ENCODE assay signal across 8 mouse cellular contexts in the genomic region with DNA sequence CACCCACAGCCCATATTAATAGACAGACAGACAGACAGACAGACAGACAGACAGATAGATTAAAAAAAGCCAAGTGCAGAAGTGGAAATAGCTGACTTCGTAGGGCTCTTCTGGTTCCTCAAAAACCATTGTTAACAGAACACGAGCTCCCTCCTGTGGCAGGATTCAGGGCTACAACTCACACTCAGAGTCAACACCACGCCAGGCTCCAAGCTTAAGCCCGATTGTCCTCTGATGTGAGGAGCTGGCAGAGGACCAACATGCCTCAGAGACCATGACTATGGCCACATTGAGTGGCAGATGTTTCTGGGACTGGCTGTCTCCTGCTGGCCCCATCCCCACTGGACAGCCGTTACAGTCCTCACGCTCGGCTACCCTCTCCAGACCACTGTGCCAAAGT. TPM values are rescaled to one million over a fixed set of nuclear protein-coding genes. Genes with fewer than 3 reads are reported as not detected.
DNase-seq lines count a peak whose midpoint lies in the region.
"Had no signal": no experiment of that assay in that cellular context is flagged by ENCODE, and none has a peak within 500 bp of the region (broad histone marks: within the 10 kb centered on the region; RNA-seq: fewer than 3 reads in every experiment).

No protein-coding gene starts in this region.

- H3K36me3 ChIP-seq in hindbrain, embryonic 10.5 days, result no peaks in the 10 kb centered on the region

- H3K27me3 ChIP-seq in hindbrain, embryonic 10.5 days (ENCODE audit: insufficient read depth, poor library complexity, severe bottlenecking), result peaks cover 84% of the 10 kb centered on the region

- WGBS in hindbrain, embryonic 10.5 days, result 32% methylated on average over 7 of the region's 7 CpGs

- DNase-seq in ovary, postnatal 14 days (ENCODE audit: low spot score), result peak; percentile 25
- no peak for DNase-seq in ovary, adult 18-20 months (ENCODE audit: low spot score)
- DNase-seq in adrenal gland, postnatal 10 days, result peak; percentile 68
- peak; percentile 89 for DNase-seq in embryo, embryonic 10.5 days (ENCODE audit: low spot score)
- peak; percentile 76 for DNase-seq in hindbrain, embryonic 10.5 days (ENCODE audit: low spot score)
- DNase-seq in left cerebral cortex, postnatal 10 days (ENCODE audit: extremely low spot score in 1 of 2, low spot score in 2 of 2), result peak; percentile 87 to 89
- peak; percentile 94 for DNase-seq in retina, postnatal 1 day

- H3K27ac ChIP-seq in hindbrain, embryonic 10.5 days, result no peak overlapping the region

- H3K4me3 ChIP-seq in hindbrain, embryonic 10.5 days, result no peak overlapping the region

- intact Hi-C loops in left cerebral cortex, postnatal 10 days (cut with DNase I), result loop anchor here (5.0 kb wide), 2 partner anchors 310 to 560 kb away; no protein-coding TSS in a partner anchor

- no peaks in the 10 kb centered on the region for H3K9me3 ChIP-seq in hindbrain, embryonic 10.5 days

- H3K4me1 ChIP-seq in hindbrain, embryonic 10.5 days (replicated peaks), result peaks cover 54% of the 10 kb centered on the region

RNA-seq across cellular contexts. Expression of gene Efcab6, which starts 7.0 kb away (rescaled TPM):
- total RNA-seq in adrenal gland, postnatal 10 days (2021), result under 1 TPM in 1 of 2 experiments, not detected in 1; 0.67 TPM
- polyA plus RNA-seq in hindbrain, embryonic 10.5 days (2016; fragmentation: Nextera tagmentation; extraction: Ambion mirVana), result 0.22 and 0.32 TPM in 2 replicates
- total RNA-seq in left cerebral cortex, postnatal 10 days (2021), result 10 to 100 TPM; 15.4 to 17.8 TPM

RNA-seq across cellular contexts. Expression of gene Sult4a1, which starts 33.3 kb away (rescaled TPM):
- total RNA-seq in adrenal gland, postnatal 10 days (2021), result 10 to 100 TPM in 1 of 2 experiments, 1 to 10 TPM in 1; 6.7 to 12.4 TPM
- polyA plus RNA-seq in hindbrain, embryonic 10.5 days (2016; fragmentation: Nextera tagmentation; extraction: Ambion mirVana), result 12.0 and 14.8 TPM in 2 replicates
- total RNA-seq in left cerebral cortex, postnatal 10 days (2021), result 100 to 1,000 TPM; 330 to 338 TPM

RNA-seq across cellular contexts. Expression of gene Pnpla5, which starts 50.7 kb away (rescaled TPM):
- under 1 TPM; 0.12 to 0.18 TPM for total RNA-seq in adrenal gland, postnatal 10 days (2021)
- not detected in 2 replicates for polyA plus RNA-seq in hindbrain, embryonic 10.5 days (2016; fragmentation: Nextera tagmentation; extraction: Ambion mirVana)
- total RNA-seq in left cerebral cortex, postnatal 10 days (2021), result not detected
- polyA plus RNA-seq: heart, embryonic 14.5 days had no signal

Comparison
In these comparisons a context has a peak if more than half of its experiments do, and no peak if none do; other contexts are left out.
1. RNA of gene Efcab6, which starts 7.0 kb away (total RNA-seq): 15.4 to 17.8 TPM in left cerebral cortex, postnatal 10 days; 0.67 TPM in adrenal gland, postnatal 10 days; every median in the first group is over 4 times any median in the second.
2. RNA of gene Sult4a1, which starts 33.3 kb away (total RNA-seq): 330 to 338 TPM in left cerebral cortex, postnatal 10 days; 6.7 to 12.4 TPM in adrenal gland, postnatal 10 days; every median in the first group is over 10 times any median in the second.